Mouse (Mus musculus): ENCODE results near the gene March6. TPM values are rescaled to one million over a fixed set of nuclear protein-coding genes. Genes with fewer than 3 reads are reported as not detected.

March6 gene
- total RNA-seq, 2 experiments from 2014 or later, result 186 to 194 TPM

- Histone ChIP-seq H3K27ac (peak overlapping the region; percentile 79), H3K4me3 (no peak overlapping the region)
- TF ChIP-seq CTCF (conservative IDR thresholded peaks at IDR 0.05), result no peak
- peak; percentile 58 to 77 for DNase-seq (ENCODE audit: low spot score in 2 of 2)
Observed at GRCm38 (mm10) chr15:31428571-31428970, 102.3 kb downstream of the March6 start.

DNA sequence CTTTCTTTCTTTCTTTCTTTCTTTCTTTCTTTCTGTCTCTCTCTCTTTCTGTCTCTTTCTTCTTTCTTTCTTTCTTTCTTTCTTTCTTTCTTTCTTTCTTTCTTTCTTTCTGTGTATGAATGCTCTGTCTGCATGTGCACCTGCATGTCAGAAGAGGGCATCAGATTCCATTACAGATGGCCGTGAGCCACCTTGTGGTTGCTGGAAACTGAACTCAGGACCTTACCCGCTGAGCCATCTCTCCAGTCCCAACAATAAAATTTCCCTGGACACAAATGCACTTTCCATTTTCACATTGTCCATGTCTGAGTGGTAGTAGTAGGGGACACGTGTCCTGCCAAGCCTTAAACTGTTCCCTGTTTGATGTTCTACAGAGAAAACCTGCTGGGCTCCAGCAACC is 103.5 kb downstream of the March6 start:
- no peak overlapping the region; the same call in 1 of the 2 replicates for H3K27ac ChIP-seq
- DNase-seq (ENCODE audit: low spot score in 2 of 2), result no peak
- no peak overlapping the region for H3K4me3 ChIP-seq
- TF ChIP-seq CTCF (conservative IDR thresholded peaks at IDR 0.05), result no peak

GRCm38 (mm10) chr15:31426066-31426706 is 104.7 kb downstream of the March6 start:
- peak in 1 of 2 experiments; percentile 18 for DNase-seq (ENCODE audit: low spot score in 2 of 2)

GRCm38 (mm10) chr15:31422649-31423369 is 108.0 kb downstream of the March6 start:
- Histone ChIP-seq H3K27ac (peak overlapping the region; percentile 69), H3K4me3 (no peak overlapping the region; the same call in 1 of the 2 replicates)
- DNase-seq (ENCODE audit: low spot score in 2 of 2), result peak in 1 of 2 experiments; percentile 31
- TF ChIP-seq CTCF (conservative IDR thresholded peaks at IDR 0.05), result no peak

More at GRCm38 (mm10) chr15:31426066-31426706, 104.7 kb downstream of the March6 start:
- H3K4me3 ChIP-seq, result no peak overlapping the region
- peak overlapping the region; percentile 53; the same call in 1 of the 2 replicates for H3K27ac ChIP-seq
- TF ChIP-seq CTCF (conservative IDR thresholded peaks at IDR 0.05), result no peak

GRCm38 (mm10) chr15:31419037-31419436 is 111.8 kb downstream of the March6 start:
- Histone ChIP-seq H3K27ac (no peak overlapping the region; the same call in 1 of the 2 replicates), H3K4me3 (no peak overlapping the region)
- TF ChIP-seq CTCF (conservative IDR thresholded peaks at IDR 0.05), result peak; percentile 77
- no peak for DNase-seq (ENCODE audit: low spot score in 2 of 2)

DNA sequence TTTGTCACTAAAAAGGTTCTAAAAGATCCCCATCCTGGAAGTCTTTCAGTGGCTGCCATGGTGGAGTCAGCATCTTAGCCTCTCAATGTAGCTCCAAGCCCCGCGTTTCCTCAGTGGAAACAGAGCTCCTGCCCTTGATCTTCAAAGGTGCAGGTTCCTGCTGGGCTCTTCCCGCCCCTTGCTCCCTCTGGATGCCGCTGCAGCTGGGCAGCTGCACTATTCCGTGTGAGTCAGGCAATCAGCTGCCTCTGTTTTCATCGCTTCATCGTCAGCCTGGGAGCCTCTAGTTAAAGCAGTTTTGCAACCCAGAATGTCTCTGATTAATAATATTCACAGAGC is 112.2 kb downstream of the March6 start:
- H3K27ac ChIP-seq, result peak overlapping the region; percentile 81
- no peak for TF ChIP-seq CTCF (conservative IDR thresholded peaks at IDR 0.05)
- DNase-seq (ENCODE audit: low spot score in 2 of 2), result no peak
- H3K4me3 ChIP-seq, result no peak overlapping the region

DNA sequence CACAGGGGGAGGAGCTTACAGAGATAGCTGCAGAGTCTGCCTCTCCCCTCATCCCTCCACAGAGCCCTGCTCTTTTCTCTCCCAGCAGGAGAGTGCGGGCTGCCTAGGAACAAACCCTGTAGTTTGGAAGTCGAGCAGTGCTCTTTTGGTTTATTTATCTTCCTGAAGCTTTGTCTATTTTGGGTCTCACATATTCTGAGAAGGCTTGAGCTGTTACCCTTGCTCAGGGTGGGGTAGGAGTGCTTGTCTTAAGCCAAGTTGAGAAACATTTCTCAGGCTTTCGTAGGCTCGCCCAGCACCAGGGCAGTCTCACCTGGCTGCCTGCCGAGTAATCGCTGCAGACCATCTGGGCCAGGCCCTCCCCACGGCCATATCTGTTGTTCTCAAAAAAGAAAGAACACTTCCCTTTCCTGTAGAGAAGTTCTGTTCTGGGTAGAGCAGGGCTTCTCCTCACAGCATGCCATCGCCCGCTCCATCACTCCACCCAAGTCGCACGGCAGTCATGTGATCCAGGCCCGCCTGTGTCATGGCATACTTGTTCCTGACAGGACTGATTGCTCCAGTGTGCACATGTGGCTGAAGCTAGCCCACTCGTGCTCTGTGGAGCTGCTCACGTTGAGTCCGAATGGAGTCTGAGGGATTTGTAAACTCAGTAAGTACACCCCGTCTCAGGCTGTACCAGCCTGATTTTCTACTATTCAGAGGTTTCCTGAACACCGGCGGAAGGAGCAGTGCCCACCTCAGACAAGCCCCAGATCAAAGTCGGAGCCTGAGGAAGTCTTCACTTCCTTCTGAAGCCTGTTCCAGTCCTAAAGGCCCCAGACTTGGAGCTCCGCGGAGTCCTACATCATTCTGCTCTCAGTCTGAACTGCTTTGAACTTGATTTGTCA is 112.8 kb downstream of the March6 start:
- Histone ChIP-seq H3K27ac (peak overlapping the region; percentile 81), H3K4me3 (peak overlapping the region; percentile 22; the same call in 1 of the 2 replicates)
- no peak for TF ChIP-seq CTCF (conservative IDR thresholded peaks at IDR 0.05)
- DNase-seq (ENCODE audit: low spot score in 2 of 2), result peak; percentile 34 to 45

- no peak for TF ChIP-seq CTCF (conservative IDR thresholded peaks at IDR 0.05)
- H3K27ac ChIP-seq, result peak overlapping the region; percentile 81; the same call in 1 of the 2 replicates
- peak overlapping the region; percentile 22; the same call in 1 of the 2 replicates for H3K4me3 ChIP-seq
- no peak for DNase-seq (ENCODE audit: low spot score in 2 of 2)
Observed at GRCm38 (mm10) chr15:31417409-31417795, 113.5 kb downstream of the March6 start.

DNA sequence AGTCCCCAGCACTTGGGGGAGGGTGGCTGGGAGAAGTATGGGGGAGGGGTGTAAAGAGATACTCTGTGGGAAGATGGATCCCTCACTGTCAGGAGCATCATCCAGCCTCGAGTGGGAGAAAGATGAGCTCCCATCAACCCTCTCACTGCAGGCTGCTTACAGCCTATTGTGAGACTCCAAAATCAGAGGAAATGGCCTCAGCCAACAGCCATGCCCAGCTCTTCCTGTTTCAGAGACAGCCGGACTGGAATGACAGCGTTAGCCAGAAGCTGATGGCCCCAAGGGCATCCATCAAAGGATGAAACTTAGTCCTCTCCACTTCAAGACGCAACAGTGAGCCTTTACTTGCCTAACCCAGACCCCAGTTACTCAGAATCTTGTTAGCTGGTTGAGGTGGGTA is 115.7 kb downstream of the March6 start:
- no peak overlapping the region for H3K27ac ChIP-seq
- DNase-seq (ENCODE audit: low spot score in 2 of 2), result no peak
- no peak for TF ChIP-seq CTCF (conservative IDR thresholded peaks at IDR 0.05)
- no peak overlapping the region for H3K4me3 ChIP-seq

DNA sequence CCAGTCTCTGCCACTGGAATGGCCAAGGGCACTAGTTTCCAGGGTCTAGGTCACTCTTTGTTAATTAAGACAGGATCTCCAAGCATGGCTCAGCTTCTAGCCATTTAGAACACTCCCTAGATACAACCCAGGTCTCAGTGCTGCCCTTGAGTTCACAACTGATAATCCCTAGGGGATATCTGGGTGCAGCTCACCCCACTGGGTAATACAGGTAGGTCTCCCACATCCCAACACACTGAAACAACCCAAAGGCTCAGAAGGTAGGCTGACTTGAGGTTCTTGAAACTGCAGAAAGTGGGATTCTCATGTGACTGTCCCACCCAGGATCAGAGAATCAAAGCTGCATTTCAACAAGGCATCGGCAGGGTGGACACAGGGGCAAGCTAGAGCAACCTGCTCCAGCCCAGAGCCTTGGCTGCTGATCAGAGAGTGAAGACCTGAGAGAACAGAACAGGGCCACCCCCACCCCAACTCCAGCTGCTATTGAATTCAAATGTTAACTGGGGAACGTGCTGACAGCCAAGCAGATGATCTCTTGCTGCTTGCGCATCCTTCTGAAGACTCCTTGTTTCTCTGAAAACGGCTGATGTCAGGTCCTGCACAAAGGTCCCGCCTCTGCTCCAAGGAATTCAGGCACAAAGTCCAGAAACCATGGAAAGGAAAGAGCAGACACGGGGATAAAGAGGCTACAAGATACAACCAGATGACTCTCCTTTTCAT is 116.5 kb downstream of the March6 start:
- no peak overlapping the region for H3K4me3 ChIP-seq
- no peak for DNase-seq (ENCODE audit: low spot score in 2 of 2)

GRCm38 (mm10) chr15:31413662-31414061 is 117.2 kb downstream of the March6 start:
- no peak for TF ChIP-seq CTCF (conservative IDR thresholded peaks at IDR 0.05)
- DNase-seq (ENCODE audit: low spot score in 2 of 2), result no peak
- no peak overlapping the region for H3K27ac ChIP-seq
- H3K4me3 ChIP-seq, result no peak overlapping the region

More for the DNA sequence above, 116.5 kb downstream of the March6 start:
- no peak overlapping the region for H3K27ac ChIP-seq
- no peak for TF ChIP-seq CTCF (conservative IDR thresholded peaks at IDR 0.05)

DNA sequence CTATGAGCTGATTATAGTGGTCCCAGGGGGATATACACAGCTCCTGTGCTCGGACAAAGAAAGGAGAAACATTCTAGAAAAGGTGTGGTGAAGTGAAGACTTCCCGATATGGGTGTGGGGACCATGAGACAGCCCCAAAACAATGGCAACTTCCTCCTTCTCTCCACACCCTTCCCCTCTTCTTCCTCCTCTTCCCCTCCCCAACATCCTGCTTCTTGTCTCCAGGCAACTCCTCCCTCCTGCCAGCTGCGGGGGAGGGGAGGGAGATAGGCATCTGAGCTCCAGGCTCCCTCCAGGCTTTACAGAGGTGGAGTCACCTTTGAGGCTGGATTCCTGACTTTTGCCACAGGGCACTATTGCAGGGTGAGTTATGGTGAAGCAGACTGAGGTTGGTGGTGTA is 117.9 kb downstream of the March6 start:
- DNase-seq (ENCODE audit: low spot score in 2 of 2), result no peak
- H3K27ac ChIP-seq, result no peak overlapping the region
- TF ChIP-seq CTCF (conservative IDR thresholded peaks at IDR 0.05), result no peak
- no peak overlapping the region for H3K4me3 ChIP-seq

Data from layer of hippocampus, adult 2 months (tissue).